Mouse (Mus musculus) kidney, postnatal 4 days (tissue): ENCODE results near the gene Defa23.
"Not testable (repeated sequence)": the region's sequence is repeated elsewhere in the genome, so short reads cannot be mapped to it uniquely, and the experiment has no call there.

ENCODE experiments used
- DNase-seq, 2 experiments: peaks; one replicate each; pipeline ENCODE4 v3.0.0; 2021; ENCODE audit warnings: mixed read lengths in 2 of 2

Gene Defa23

GRCm38 (mm10) chr8:21054747-21055146, at the start of gene Defa23:
TSS of gene Defa23 (plus strand) at chr8:21055047.
- DNase-seq: not testable (repeated sequence)

GRCm38 (mm10) chr8:21006801-21007200, 48.0 kb upstream of the Defa23 start:
- DNase-seq: no peak

- peak in 1 of 2 experiments; percentile 15 for DNase-seq
These were observed 46.3 kb upstream of the Defa23 start for GRCm38 (mm10) chr8:21008578-21008977.

GRCm38 (mm10) chr8:21010548-21010947, 44.3 kb upstream of the Defa23 start:
- not testable (repeated sequence) for DNase-seq

GRCm38 (mm10) chr8:21025245-21025644, 29.6 kb upstream of the Defa23 start, which contains the start of gene Defa21:
TSS of gene Defa21 (plus strand) at chr8:21025545.
- not testable (repeated sequence) for DNase-seq

GRCm38 (mm10) chr8:21064738-21065137, 9.9 kb downstream of the Defa23 start, which contains the start of gene Defa35:
TSS of gene Defa35 (plus strand) at chr8:21065038.
- not testable (repeated sequence) for DNase-seq

GRCm38 (mm10) chr8:21084142-21084541, 29.3 kb downstream of the Defa23 start, which contains the start of gene Defa25:
TSS of gene Defa25 (plus strand) at chr8:21084442.
- DNase-seq: not testable (repeated sequence)

- peak; percentile 6 to 10 for DNase-seq
These were observed 38.3 kb downstream of the Defa23 start for GRCm38 (mm10) chr8:21093106-21093505.

- not testable (repeated sequence) for DNase-seq
These were observed 41.1 kb downstream of the Defa23 start, which contains the start of gene Gm14851 for GRCm38 (mm10) chr8:21095950-21096349. TSS of gene Gm14851 (minus strand) at chr8:21096050.
